In genomic region chr5:115349225-115349555, GRCm38 (mm10) we compare ENCODE assay signal across 8 mouse cellular contexts. TPM values are rescaled to one million over a fixed set of nuclear protein-coding genes. Genes with fewer than 3 reads are reported as not detected.
DNase-seq lines count a peak whose midpoint lies in the region; ATAC-seq and TF ChIP-seq lines count a peak whose summit lies in the region.

No protein-coding gene starts in this region.

- DNase-seq in cerebellum, adult 2 months: no peak
- no peak for DNase-seq in cerebellum, adult 9-10 months
- no peak for DNase-seq in thymus, adult 2 months
- DNase-seq in thymus, adult 18-20 months: no peak
- no peak for DNase-seq in right cerebral cortex, postnatal 36 days (ENCODE audit: low spot score in 2 of 2)
- no peak for DNase-seq in embryo, embryonic 9.5 days (ENCODE audit: extremely low spot score)
- no peak for DNase-seq in left cerebral cortex, adult 18-20 months (ENCODE audit: low spot score in 2 of 2)

- TF ChIP-seq CTCF in cerebellum, adult 2 months (IDR thresholded peaks at IDR 0.05; ENCODE audit: borderline replicate concordance, insufficient read depth, low read depth, low read length): no peak
- no peak; the same call in 1 of the 2 replicates for TF ChIP-seq CTCF in thymus, adult 2 months (IDR thresholded peaks at IDR 0.05; ENCODE audit: borderline replicate concordance, control insufficient read depth, extremely low read depth, insufficient read depth, low read length, poor library complexity)

- H3K4me2 ChIP-seq in liver, embryonic 16.5 days (ENCODE audit: low read depth, low read length): peak overlapping the region; percentile 84

- no peaks in the 10 kb centered on the region for H3K27me3 ChIP-seq in cerebellum, adult 2 months (ENCODE audit: control insufficient read depth, insufficient read depth, low read length)
- no peaks in the 10 kb centered on the region for H3K27me3 ChIP-seq in thymus, adult 2 months (ENCODE audit: control insufficient read depth, insufficient read depth, low read length)
- H3K27me3 ChIP-seq in liver, embryonic 16.5 days (ENCODE audit: control insufficient read depth, insufficient read depth, low read depth, low read length): no peaks in the 10 kb centered on the region

- under 1% methylated on average over 18 of the region's 18 CpGs for WGBS in cerebellum, adult 2 months
- 1% methylated on average over 18 of the region's 18 CpGs for WGBS in thymus, adult 2 months
- under 1% methylated on average over 18 of the region's 18 CpGs for WGBS in liver, embryonic 16.5 days (ENCODE audit: insufficient replicate concordance)

- H3K9me3 ChIP-seq in liver, embryonic 16.5 days (replicated peaks; ENCODE audit: control insufficient read depth, low read length): no peaks in the 10 kb centered on the region

- H3K36me3 ChIP-seq in thymus, adult 2 months (ENCODE audit: control insufficient read depth, insufficient read depth, low read length): peaks cover 15% of the 10 kb centered on the region
- peaks cover 13% of the 10 kb centered on the region for H3K36me3 ChIP-seq in liver, embryonic 16.5 days (ENCODE audit: control insufficient read depth, insufficient read depth)

- peak overlapping the region; percentile 71 for H3K27ac ChIP-seq in cerebellum, adult 2 months (ENCODE audit: insufficient read depth, low read length)
- peak overlapping the region; percentile 73 for H3K27ac ChIP-seq in thymus, adult 2 months (ENCODE audit: control insufficient read depth, insufficient read depth, low read length)
- H3K27ac ChIP-seq in liver, embryonic 16.5 days (ENCODE audit: low read length): peak overlapping the region; percentile 84

- peak overlapping the region; percentile 99 for H3K4me3 ChIP-seq in cerebellum, adult 2 months (replicated peaks; ENCODE audit: insufficient read depth, low read depth, low read length)
- peak overlapping the region; percentile 63 for H3K4me3 ChIP-seq in thymus, adult 2 months (ENCODE audit: control insufficient read depth, insufficient read depth, low read length)
- peak overlapping the region; percentile 82 for H3K4me3 ChIP-seq in liver, embryonic 16.5 days (ENCODE audit: low read depth, low read length)

- peaks cover 4% of the 10 kb centered on the region; the same call in 1 of the 2 replicates for H3K4me1 ChIP-seq in cerebellum, adult 2 months (ENCODE audit: control insufficient read depth, insufficient read depth, low read length)
- peaks cover 5% of the 10 kb centered on the region for H3K4me1 ChIP-seq in thymus, adult 2 months (replicated peaks; ENCODE audit: control insufficient read depth, insufficient read depth, low read length)
- peaks cover 9% of the 10 kb centered on the region for H3K4me1 ChIP-seq in liver, embryonic 16.5 days (ENCODE audit: control insufficient read depth, low read depth, low read length)

- peak; percentile 35 for ATAC-seq in liver, embryonic 16.5 days (ENCODE audit: low read depth)

- H3K9ac ChIP-seq in liver, embryonic 16.5 days (ENCODE audit: low read depth, low read length): peak overlapping the region; percentile 75

- no peak for TF ChIP-seq POLR2A in cerebellum, adult 2 months (IDR thresholded peaks at IDR 0.05; ENCODE audit: borderline replicate concordance, insufficient read depth, low read length)
- no peak for TF ChIP-seq POLR2A in thymus, adult 2 months (IDR thresholded peaks at IDR 0.05; ENCODE audit: control insufficient read depth, extremely low read depth, insufficient read depth, low read length, poor library complexity)

RNA-seq across cellular contexts. Expression of gene Cox6a1, which starts 0.4 kb away (rescaled TPM):
- 2,268 and 2,327 TPM in 2 replicates for polyA plus RNA-seq in cerebellum, adult 2 months (2012; rRNA removed)
- polyA plus RNA-seq in thymus, adult 2 months (2012; rRNA removed): 2,836 and 2,976 TPM in 2 replicates
- polyA plus RNA-seq in liver, embryonic 16.5 days (2015; fragmentation: Nextera tagmentation; extraction: Ambion mirVana): 674 and 679 TPM in 2 replicates
- total RNA-seq in left cerebral cortex, adult 18-20 months (2021): 100 to 1,000 TPM; 721 to 781 TPM

RNA-seq across cellular contexts. Expression of gene Triap1, which starts 8.2 kb away (rescaled TPM):
- 29.7 and 30.3 TPM in 2 replicates for polyA plus RNA-seq in cerebellum, adult 2 months (2012; rRNA removed)
- 10.7 and 12.8 TPM in 2 replicates for polyA plus RNA-seq in thymus, adult 2 months (2012; rRNA removed)
- polyA plus RNA-seq in liver, embryonic 16.5 days (2015; fragmentation: Nextera tagmentation; extraction: Ambion mirVana): 24.5 and 26.2 TPM in 2 replicates
- total RNA-seq in left cerebral cortex, adult 18-20 months (2021): 10 to 100 TPM; 26.4 to 27.9 TPM

RNA-seq across cellular contexts. Expression of gene Gatc, which starts 8.2 kb away (rescaled TPM):
- polyA plus RNA-seq in cerebellum, adult 2 months (2012; rRNA removed): 32.8 and 33.6 TPM in 2 replicates
- 10.1 and 11.3 TPM in 2 replicates for polyA plus RNA-seq in thymus, adult 2 months (2012; rRNA removed)
- polyA plus RNA-seq in liver, embryonic 16.5 days (2015; fragmentation: Nextera tagmentation; extraction: Ambion mirVana): 10.1 and 13.4 TPM in 2 replicates
- 10 to 100 TPM; 18.4 to 20.5 TPM for total RNA-seq in left cerebral cortex, adult 18-20 months (2021)

RNA-seq across cellular contexts. Expression of gene Srsf9, which starts 22.2 kb away (rescaled TPM):
- polyA plus RNA-seq in cerebellum, adult 2 months (2012; rRNA removed): 60.1 and 65.0 TPM in 2 replicates
- 67.6 and 92.9 TPM in 2 replicates for polyA plus RNA-seq in thymus, adult 2 months (2012; rRNA removed)
- polyA plus RNA-seq in liver, embryonic 16.5 days (2015; fragmentation: Nextera tagmentation; extraction: Ambion mirVana): 59.2 and 64.0 TPM in 2 replicates
- 10 to 100 TPM; 62.9 to 72.1 TPM for total RNA-seq in left cerebral cortex, adult 18-20 months (2021)

RNA-seq across cellular contexts. Expression of gene Dynll1, which starts 48.4 kb away (rescaled TPM):
- 381 and 416 TPM in 2 replicates for polyA plus RNA-seq in cerebellum, adult 2 months (2012; rRNA removed)
- polyA plus RNA-seq in thymus, adult 2 months (2012; rRNA removed): 407 and 496 TPM in 2 replicates
- 470 and 491 TPM in 2 replicates for polyA plus RNA-seq in liver, embryonic 16.5 days (2015; fragmentation: Nextera tagmentation; extraction: Ambion mirVana)
- total RNA-seq in left cerebral cortex, adult 18-20 months (2021): 100 to 1,000 TPM; 631 to 705 TPM
